Mouse (Mus musculus) forebrain, embryonic 10.5 days (tissue): ENCODE data around the gene Esrp2. TPM values are rescaled to one million over a fixed set of nuclear protein-coding genes. Genes with fewer than 3 reads are reported as not detected.
A peak's percentile ranks its signal among the peaks of the same experiment; 100 is the strongest.

Experiments
- DNase-seq: peaks from one replicate; pipeline ENCODE4 v3.0.0-alpha.2; 2017; ENCODE audit warnings: low spot score; ENCODE audit errors: extremely low spot score
- H3K27ac ChIP-seq: fragments of 300-500 bp; sonication (generic); 2 replicates; pipeline ENCODE4 v1.5.1; 2016; ENCODE audit warnings: mild to moderate bottlenecking
- H3K27me3 ChIP-seq: fragments of 300-500 bp; sonication (generic); 2 replicates; pipeline ENCODE4 v1.6.1; 2016; ENCODE audit warnings: mild to moderate bottlenecking; ENCODE audit not compliant: poor library complexity, severe bottlenecking
- H3K36me3 ChIP-seq: fragments of 300-500 bp; sonication (generic); replicated peaks from 2 replicates; pipeline ENCODE4 v1.6.1; 2016; ENCODE audit warnings: mild to moderate bottlenecking, moderate library complexity
- H3K4me1 ChIP-seq: fragments of 300-500 bp; sonication (generic); 2 replicates; pipeline ENCODE4 v1.6.1; 2016
- H3K4me3 ChIP-seq: fragments of 300-500 bp; sonication (generic); 2 replicates; pipeline ENCODE4 v1.5.1; 2016; ENCODE audit warnings: mild to moderate bottlenecking, moderate library complexity
- H3K9me3 ChIP-seq: fragments of 300-500 bp; sonication (generic); 2 replicates; pipeline ENCODE4 v1.6.1; 2016; ENCODE audit warnings: mild to moderate bottlenecking, moderate library complexity
- WGBS: fragments of 180-500 bp; shearing (Covaris S2); methylation state at CpG from one replicate; pipeline ENCODE4 v1.1.7; 2016; 5-methylcytosine and 5-hydroxymethylcytosine counted together
- polyA plus RNA-seq: library from polyadenylated mRNA; unstranded; fragments of >200 nt; fragmentation: Nextera tagmentation; extraction: Ambion mirVana; gene quantifications from 2 replicates; pipeline ENCODE4 v1.2.1, GENCODE M21; 2016

Gene Esrp2
- polyA plus RNA-seq, 1 experiment from 2014 or later, result 2.0 TPM

DNA sequence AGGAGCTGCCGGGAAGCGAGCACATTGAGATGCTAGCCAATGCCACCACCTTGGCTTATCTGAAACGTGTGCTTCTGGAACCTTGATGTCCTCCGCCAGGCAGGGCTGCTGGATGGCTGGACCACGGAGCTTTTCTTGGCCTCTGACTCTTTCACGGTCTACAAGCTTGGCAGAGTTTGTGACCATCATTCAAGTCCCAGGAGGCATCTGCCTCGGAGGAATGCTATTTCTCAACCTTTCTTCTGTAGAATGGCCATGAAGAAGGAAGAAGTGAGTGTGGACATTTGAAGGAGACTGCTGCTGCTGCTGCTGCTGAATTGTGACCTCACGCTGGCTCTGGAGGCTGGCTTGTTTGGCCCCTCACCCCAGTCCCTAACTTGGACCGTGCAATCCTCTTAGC, 26.5 kb upstream of the Esrp2 start:
- Histone ChIP-seq H3K27me3 (no peaks in the 10 kb centered on the region), H3K9me3 (no peaks in the 10 kb centered on the region), H3K4me1 (peaks cover 7% of the 10 kb centered on the region), H3K27ac (no peak overlapping the region), H3K36me3 (peaks cover 58% of the 10 kb centered on the region), H3K4me3 (no peak overlapping the region)
- WGBS, result 94% methylated on average over 9 of the region's 9 CpGs
- DNase-seq, result no peak

DNA sequence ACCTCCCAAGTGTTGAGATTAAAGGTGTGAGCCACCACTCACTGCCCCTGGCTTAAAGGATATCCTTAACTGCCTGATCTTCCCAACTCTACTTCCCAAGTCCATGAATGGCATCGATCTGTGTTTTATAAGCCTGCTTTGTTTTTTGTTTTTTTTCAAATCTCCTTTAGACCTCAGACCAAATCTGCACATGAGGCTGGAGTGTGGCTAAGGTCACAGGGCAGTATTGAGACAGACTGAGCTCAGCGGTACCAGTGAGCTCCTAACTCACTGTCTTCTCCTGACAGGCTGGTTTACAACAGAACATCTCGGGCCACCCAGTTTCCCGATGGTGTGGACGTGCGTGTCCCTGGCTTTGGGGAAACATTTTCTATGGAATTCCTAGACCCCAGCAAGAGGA, 23.1 kb upstream of the Esrp2 start:
- H3K4me1 ChIP-seq, result no peaks in the 10 kb centered on the region
- H3K36me3 ChIP-seq, result peaks cover 78% of the 10 kb centered on the region
- no peak overlapping the region for H3K4me3 ChIP-seq
- no peak for DNase-seq
- 92% methylated on average over 6 of the region's 6 CpGs for WGBS
- H3K27ac ChIP-seq, result no peak overlapping the region
- H3K27me3 ChIP-seq, result no peaks in the 10 kb centered on the region
- no peaks in the 10 kb centered on the region for H3K9me3 ChIP-seq

DNA sequence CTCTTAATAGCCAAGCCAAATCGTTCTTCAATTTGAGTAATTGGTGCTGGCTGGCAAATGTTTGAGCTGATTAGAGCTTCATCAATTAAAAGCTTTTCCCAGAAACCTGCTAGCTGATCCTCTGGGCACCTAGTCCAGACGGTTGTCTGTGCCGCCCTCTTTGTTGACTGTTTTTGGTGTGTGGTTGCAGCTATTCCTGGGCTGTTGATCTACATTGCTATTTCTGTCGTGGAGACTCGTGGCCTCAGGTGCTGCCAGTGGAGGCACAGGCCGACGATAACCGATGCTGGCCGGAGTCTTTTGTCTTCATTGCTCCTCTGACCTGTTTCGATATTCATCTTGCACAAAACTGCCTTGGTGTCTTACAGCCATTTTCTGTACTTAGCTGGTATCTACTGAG, 21.6 kb upstream of the Esrp2 start:
- no peaks in the 10 kb centered on the region for H3K4me1 ChIP-seq
- no peak overlapping the region for H3K4me3 ChIP-seq
- peaks cover 72% of the 10 kb centered on the region for H3K36me3 ChIP-seq
- H3K27me3 ChIP-seq, result no peaks in the 10 kb centered on the region
- no peaks in the 10 kb centered on the region for H3K9me3 ChIP-seq
- DNase-seq, result no peak
- no peak overlapping the region for H3K27ac ChIP-seq
- WGBS, result 93% methylated on average over 10 of the region's 10 CpGs

DNA sequence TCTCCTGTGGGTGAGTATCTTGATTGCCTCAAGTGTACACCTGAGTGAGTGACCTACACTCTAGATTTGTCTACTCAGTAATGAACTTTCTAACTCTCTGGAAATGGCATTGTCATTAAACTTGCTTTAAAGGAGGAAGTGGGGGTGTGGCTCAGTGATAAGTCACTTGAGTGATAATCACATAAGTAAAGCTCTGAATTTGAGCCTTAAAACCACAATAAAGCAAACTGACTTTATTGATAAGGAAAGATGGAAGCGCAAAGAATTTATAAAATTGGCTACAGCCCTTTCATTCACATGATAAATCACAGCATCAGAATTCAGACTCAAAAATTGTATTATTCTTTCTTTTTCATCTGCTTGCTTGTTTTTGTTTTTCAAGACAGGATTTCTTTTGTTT, 20.6 kb upstream of the Esrp2 start:
- no peak for DNase-seq
- H3K36me3 ChIP-seq, result peaks cover 62% of the 10 kb centered on the region
- no peaks in the 10 kb centered on the region for H3K27me3 ChIP-seq
- no peak overlapping the region for H3K27ac ChIP-seq
- no peaks in the 10 kb centered on the region for H3K9me3 ChIP-seq
- H3K4me1 ChIP-seq, result no peaks in the 10 kb centered on the region
- H3K4me3 ChIP-seq, result no peak overlapping the region
- WGBS, result 95% methylated on average over 1 of the region's 1 CpGs

DNA sequence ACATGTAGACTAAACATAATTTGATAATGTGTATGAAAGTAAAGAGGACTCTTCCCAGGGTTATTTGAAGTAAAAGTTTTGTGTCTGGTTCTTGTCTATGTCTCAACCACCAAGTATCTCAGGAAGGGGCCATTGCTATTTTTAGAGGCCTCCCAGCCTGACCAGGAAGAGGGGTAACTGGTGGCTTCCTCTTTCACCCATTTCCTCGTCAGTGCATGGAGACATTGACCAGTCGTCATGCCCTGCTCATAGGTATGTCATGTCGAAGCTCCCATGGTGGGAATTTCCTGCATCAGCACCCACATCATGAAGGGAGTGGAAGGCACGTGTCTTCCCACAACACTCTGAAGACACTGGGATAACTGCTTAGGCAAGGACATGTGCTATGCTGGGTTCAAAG, 16.1 kb upstream of the Esrp2 start:
- no peaks in the 10 kb centered on the region for H3K9me3 ChIP-seq
- 85% methylated on average over 4 of the region's 4 CpGs for WGBS
- no peak for DNase-seq
- H3K27ac ChIP-seq, result no peak overlapping the region
- H3K36me3 ChIP-seq, result peaks cover 29% of the 10 kb centered on the region
- H3K4me1 ChIP-seq, result peaks cover 19% of the 10 kb centered on the region
- H3K27me3 ChIP-seq, result 0 out of 2 replicates have a peak, but pooled peaks cover 4% of the 10 kb centered on the region
- no peak overlapping the region for H3K4me3 ChIP-seq

DNA sequence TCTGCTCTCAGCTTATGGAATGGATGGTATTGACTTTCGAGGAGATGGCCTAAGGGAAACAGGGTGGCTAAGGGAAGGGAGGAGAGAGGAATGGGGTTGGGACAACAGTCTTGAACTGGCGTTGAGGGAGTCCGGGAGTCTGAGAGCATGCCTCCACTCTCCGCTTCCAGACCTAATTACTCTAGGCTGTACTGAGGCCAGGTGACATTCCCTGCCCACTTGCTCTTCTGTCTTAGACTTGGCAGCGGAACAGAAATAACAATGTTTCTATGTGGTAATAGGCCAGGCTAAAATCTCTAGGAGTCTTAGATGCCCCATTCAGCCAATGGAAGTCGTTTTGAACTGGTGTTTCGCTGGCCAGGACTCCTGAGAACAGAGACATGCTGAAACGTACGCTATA, 14.3 kb upstream of the Esrp2 start:
- peaks cover 19% of the 10 kb centered on the region for H3K4me1 ChIP-seq
- no peak for DNase-seq
- no peaks in the 10 kb centered on the region for H3K9me3 ChIP-seq
- H3K4me3 ChIP-seq, result peak overlapping the region; percentile 73
- peak overlapping the region; percentile 86; the same call in 1 of the 2 replicates for H3K27ac ChIP-seq
- H3K27me3 ChIP-seq, result 0 out of 2 replicates have a peak, but pooled peaks cover 4% of the 10 kb centered on the region
- 86% methylated on average over 9 of the region's 9 CpGs for WGBS
- H3K36me3 ChIP-seq, result peaks cover 17% of the 10 kb centered on the region

DNA sequence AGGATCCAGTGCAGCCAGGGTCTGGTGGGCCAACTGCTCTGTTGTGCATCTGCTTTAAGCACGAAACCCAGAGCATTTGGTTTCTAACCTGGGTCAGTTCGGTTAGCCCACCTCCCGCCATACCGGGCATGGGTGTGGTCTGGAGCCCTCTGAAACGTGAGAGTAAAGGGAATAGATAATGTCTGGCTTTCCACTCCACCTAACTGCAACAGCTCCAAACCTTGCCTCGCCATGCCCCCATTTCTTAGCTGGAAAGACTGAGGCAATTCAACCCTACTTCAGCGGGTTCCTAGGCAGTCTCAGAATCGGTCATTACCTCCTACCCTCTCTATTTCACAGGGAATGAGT, 13.9 kb upstream of the Esrp2 start:
- H3K27me3 ChIP-seq, result 0 out of 2 replicates have a peak, but pooled peaks cover 4% of the 10 kb centered on the region
- no peaks in the 10 kb centered on the region for H3K9me3 ChIP-seq
- no peak for DNase-seq
- H3K4me3 ChIP-seq, result peak overlapping the region; percentile 73
- H3K4me1 ChIP-seq, result peaks cover 19% of the 10 kb centered on the region
- peaks cover 13% of the 10 kb centered on the region for H3K36me3 ChIP-seq
- 19% methylated on average over 8 of the region's 8 CpGs for WGBS
- H3K27ac ChIP-seq, result peak overlapping the region; percentile 86

DNA sequence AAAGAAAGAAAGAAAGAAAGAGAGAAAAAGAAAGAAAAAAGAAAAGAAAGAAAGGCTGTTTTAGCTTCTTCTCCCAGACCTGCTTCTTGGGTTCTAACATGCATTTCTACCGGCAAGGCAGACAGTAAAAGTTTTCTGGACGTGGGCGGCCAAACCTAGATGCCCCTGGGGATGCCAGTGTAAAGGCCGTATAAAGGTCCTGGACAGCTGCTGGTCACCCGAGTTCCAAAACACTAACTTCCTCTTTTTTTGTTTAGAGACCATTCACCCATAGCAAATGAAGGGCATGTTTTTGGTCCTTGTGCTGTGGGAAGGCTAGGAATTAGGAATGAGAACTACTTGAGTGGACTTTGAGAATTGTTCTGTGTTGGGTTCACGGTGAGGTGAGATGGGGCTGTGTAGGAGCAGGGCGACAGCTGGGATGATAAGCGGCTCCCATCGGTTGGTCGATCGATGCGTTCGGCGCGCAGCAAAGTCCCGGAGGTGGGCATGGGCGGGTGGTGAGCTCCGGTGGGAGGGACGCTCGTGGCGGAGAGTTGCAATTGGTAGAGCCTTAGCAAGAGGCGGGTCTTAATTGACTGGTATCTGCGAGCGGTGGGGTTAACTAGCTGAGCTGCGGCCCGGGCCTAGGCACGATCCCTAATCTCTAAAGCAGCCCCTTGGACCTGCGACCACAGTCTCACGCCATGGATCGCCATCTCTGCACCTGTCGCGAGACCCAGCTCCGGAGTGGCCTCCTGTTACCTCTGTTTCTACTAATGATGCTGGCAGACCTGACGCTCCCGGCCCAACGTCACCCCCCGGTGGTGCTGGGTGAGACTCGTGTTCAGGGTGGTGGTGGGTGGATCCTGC, 13.3 kb upstream of the Esrp2 start, which contains the start of gene Pla2g15:
Gene Pla2g15 (plus strand): TSS at position 599 of the 852 bp plus-strand sequence.
- H3K27me3 ChIP-seq, result 0 out of 2 replicates have a peak, but pooled peaks cover 4% of the 10 kb centered on the region
- no peaks in the 10 kb centered on the region for H3K9me3 ChIP-seq
- H3K4me3 ChIP-seq, result peak within 1 kb of the TSS; percentile 73
- H3K4me1 ChIP-seq, result peaks cover 19% of the 10 kb centered on the region
- WGBS, result 3% methylated on average over 38 of the region's 38 CpGs
- peak; percentile 95 for DNase-seq
- peaks cover 9% of the 10 kb centered on the region for H3K36me3 ChIP-seq
- H3K27ac ChIP-seq, result peak within 1 kb of the TSS; percentile 86

DNA sequence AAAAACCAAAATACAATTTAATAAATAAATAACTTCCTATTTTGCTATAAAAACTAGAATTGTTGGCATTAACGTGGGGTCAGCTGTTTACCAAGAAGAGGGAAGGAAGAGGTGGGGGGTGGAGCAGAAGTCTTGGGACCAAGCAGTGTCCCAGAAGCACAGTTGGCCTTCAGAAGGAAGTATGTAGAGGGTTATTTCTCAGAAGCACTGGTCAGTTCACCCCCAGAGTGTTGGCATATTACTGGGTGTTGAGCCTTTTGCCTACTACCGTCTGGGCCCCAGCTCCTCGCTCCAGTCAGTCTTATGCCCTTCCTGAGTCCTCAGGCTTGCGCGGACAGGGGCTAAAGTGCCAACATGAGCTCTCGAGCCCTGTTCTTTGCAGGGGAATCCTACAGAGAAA, 12.3 kb upstream of the Esrp2 start:
- WGBS, result 93% methylated on average over 6 of the region's 6 CpGs
- Histone ChIP-seq H3K4me1 (peaks cover 19% of the 10 kb centered on the region), H3K27me3 (0 out of 2 replicates have a peak, but pooled peaks cover 4% of the 10 kb centered on the region), H3K4me3 (no peak overlapping the region), H3K9me3 (no peaks in the 10 kb centered on the region), H3K27ac (no peak overlapping the region), H3K36me3 (no peaks in the 10 kb centered on the region)
- no peak for DNase-seq

DNA sequence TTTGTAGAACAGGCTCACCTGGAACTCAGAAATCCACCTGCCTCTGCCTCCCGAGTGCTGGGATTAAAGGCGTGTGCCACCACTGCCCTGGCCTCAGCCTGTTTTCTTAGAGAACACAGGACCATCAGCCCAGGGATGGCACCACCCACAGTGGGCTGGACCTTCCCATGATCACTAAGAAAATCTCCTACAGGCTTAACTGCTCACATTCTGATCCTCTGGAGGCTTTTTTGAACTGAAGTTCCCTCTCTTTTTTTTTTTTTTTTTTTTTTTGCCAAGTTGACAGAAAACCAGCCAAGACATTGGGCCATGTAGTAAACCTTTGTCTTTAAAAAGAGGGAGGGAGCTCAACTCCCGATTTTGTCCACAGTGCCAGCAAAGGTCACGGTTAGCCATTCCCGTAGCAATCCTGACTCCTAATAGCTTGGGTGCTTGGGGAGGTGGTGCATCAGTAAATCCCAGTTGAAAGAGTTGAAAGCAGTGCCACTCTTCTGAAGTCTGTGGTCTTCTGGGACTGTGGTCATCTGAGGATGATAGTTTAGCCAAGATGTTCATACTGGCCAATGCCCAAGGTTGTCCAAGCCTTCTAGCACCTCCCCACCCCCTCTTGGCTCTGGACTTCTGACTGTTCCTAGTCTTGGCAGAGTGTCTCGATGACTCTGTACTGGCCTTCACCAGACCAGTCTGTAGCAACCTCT, 11.2 kb upstream of the Esrp2 start:
- Histone ChIP-seq H3K9me3 (no peaks in the 10 kb centered on the region), H3K4me1 (peaks cover 19% of the 10 kb centered on the region), H3K27ac (no peak overlapping the region), H3K27me3 (0 out of 2 replicates have a peak, but pooled peaks cover 4% of the 10 kb centered on the region), H3K4me3 (no peak overlapping the region), H3K36me3 (no peaks in the 10 kb centered on the region)
- DNase-seq, result no peak
- 90% methylated on average over 6 of the region's 6 CpGs for WGBS

DNA sequence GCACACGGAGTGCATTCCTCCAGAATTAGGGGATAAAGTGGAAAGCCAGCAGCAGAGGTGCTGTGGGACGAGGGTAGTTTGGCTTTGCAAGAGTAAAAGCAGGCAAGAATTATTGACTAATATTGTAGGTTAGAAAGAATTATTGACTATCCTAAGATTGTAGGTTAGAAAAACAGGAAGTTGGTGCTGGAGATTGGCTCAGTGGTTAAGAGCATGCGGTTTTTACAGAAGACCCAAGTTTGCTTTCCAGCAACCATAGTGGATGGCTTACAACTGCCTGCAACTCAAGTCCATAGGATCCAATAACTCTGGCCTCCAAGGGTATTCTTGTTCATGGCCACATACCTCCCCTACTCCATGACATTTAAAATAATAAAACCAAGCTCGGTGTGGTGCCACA, 9.2 kb upstream of the Esrp2 start:
- no peak for DNase-seq
- Histone ChIP-seq H3K4me1 (peaks cover 12% of the 10 kb centered on the region), H3K27ac (no peak overlapping the region), H3K36me3 (no peaks in the 10 kb centered on the region), H3K27me3 (0 out of 2 replicates have a peak, but pooled peaks cover 4% of the 10 kb centered on the region), H3K9me3 (no peaks in the 10 kb centered on the region), H3K4me3 (no peak overlapping the region)
- WGBS, result 91% methylated on average over 4 of the region's 4 CpGs

DNA sequence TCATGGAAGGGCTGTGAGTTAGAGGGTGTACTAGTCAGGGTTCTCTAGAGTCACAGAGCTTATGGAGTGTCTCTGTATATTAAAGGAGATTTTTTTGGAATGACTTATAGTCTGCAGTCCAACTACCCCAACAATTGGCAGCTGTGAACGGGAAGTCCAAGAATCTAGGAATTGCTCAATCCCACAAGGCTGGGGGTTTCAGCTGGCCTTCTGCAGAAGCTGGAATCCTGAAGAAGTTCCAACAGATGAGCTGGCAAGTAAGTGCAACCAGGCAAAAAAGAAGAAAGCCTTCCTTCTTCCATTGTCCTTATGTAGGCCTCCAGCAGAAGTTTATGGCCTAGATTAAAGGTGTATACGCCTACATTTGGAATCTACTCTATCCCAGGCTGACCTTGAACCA, 8.6 kb upstream of the Esrp2 start:
- Histone ChIP-seq H3K9me3 (no peaks in the 10 kb centered on the region), H3K27ac (no peak overlapping the region), H3K36me3 (no peaks in the 10 kb centered on the region), H3K4me3 (no peak overlapping the region), H3K4me1 (peaks cover 8% of the 10 kb centered on the region), H3K27me3 (peaks cover 5% of the 10 kb centered on the region; the same call in 1 of the 2 replicates)
- WGBS, result 92% methylated on average over 2 of the region's 2 CpGs
- no peak for DNase-seq

DNA sequence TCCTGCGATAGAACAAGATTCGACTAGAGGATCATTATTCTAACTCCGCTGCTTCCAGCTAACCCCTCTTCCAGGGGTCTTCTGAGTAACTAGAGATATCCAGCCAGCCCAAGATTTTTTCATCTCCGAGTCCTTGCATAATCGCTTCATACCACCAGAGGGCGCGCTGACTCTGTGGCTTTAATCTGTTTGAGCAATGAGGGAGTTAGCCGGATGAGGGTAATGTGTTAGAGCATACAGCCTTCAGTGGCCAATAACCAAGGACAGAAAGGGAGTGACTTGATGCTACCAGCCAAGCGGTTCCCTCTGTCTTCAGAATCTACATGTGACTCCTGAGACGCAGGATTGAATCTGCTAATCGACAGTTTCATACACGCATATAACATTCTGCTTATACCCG, 4.0 kb upstream of the Esrp2 start:
- WGBS, result 19% methylated on average over 13 of the region's 13 CpGs
- Histone ChIP-seq H3K4me3 (no peak overlapping the region), H3K27ac (no peak overlapping the region), H3K9me3 (no peaks in the 10 kb centered on the region), H3K4me1 (peaks cover 34% of the 10 kb centered on the region), H3K27me3 (peaks cover 47% of the 10 kb centered on the region), H3K36me3 (no peaks in the 10 kb centered on the region)
- peak; percentile 88 for DNase-seq
